9 mouse cellular contexts compared by ENCODE assay signal in the genomic region with DNA sequence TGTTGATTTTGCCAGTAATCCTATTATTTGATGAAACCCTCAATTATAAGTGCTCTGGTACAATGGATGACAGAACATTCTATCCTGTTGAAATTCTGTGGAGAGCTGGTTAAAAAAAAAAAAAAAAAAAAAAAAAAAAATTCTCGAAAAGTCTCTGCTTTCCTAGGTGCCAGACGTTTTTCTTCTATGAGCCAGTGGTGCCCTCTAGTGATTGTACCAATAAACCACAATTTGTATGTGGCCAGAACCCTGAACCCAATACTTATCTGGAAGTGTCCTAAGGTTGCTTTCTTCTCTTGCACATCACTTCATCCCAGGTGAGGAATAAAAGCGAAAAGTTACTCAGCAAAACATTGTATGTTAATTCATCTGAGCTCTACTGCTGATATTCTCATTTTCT. TPM values are rescaled to one million over a fixed set of nuclear protein-coding genes. Genes with fewer than 3 reads are reported as not detected.
DNase-seq lines count a peak whose midpoint lies in the region; ATAC-seq and TF ChIP-seq lines count a peak whose summit lies in the region.
"Had no signal": no experiment of that assay in that cellular context is flagged by ENCODE, and none has a peak within 500 bp of the region (broad histone marks: within the 10 kb centered on the region; RNA-seq: fewer than 3 reads in every experiment).

No protein-coding gene starts in this region.

- no peak for DNase-seq in gastrocnemius, adult 2 months
- no peak for DNase-seq in gastrocnemius, postnatal 36 days
- DNase-seq in midbrain, embryonic 14.5 days: peak; percentile 59
- DNase-seq in brain, embryonic 14.5 days (ENCODE audit: low read depth): peak; percentile 51
- DNase-seq in retina, embryonic 14.5 days (ENCODE audit: low spot score): peak; percentile 55
- DNase-seq in testis, postnatal 10 days (ENCODE audit: low spot score): no peak
- DNase-seq in frontal cortex, postnatal 10 days (ENCODE audit: low spot score in 2 of 2): no peak

- 18% methylated on average over 3 of the region's 3 CpGs for WGBS in midbrain, embryonic 14.5 days
- WGBS in midbrain, embryonic 15.5 days: 19% methylated on average over 3 of the region's 3 CpGs

- H3K9ac ChIP-seq in midbrain, embryonic 14.5 days (replicated peaks; ENCODE audit: low read length): no peak overlapping the region
- H3K9ac ChIP-seq in midbrain, embryonic 15.5 days: no peak overlapping the region
- H3K9ac ChIP-seq: limb, embryonic 15.5 days had no signal

- H3K27me3 ChIP-seq in midbrain, embryonic 14.5 days (ENCODE audit: control insufficient read depth, insufficient read depth, low read length): no peaks in the 10 kb centered on the region
- H3K27me3 ChIP-seq in midbrain, embryonic 15.5 days (replicated peaks): no peaks in the 10 kb centered on the region
- H3K27me3 ChIP-seq: limb, embryonic 15.5 days had no signal

- H3K36me3 ChIP-seq in midbrain, embryonic 14.5 days (ENCODE audit: control insufficient read depth, insufficient read depth, low read length): no peaks in the 10 kb centered on the region
- H3K36me3 ChIP-seq in midbrain, embryonic 15.5 days (replicated peaks): no peaks in the 10 kb centered on the region
- H3K36me3 ChIP-seq: limb, embryonic 15.5 days had no signal

- no peak overlapping the region for H3K27ac ChIP-seq in gastrocnemius, adult 2 months
- no peak overlapping the region for H3K27ac ChIP-seq in midbrain, embryonic 14.5 days (replicated peaks; ENCODE audit: low read depth, low read length)
- H3K27ac ChIP-seq in midbrain, embryonic 15.5 days: no peak overlapping the region
- H3K27ac ChIP-seq: limb, embryonic 15.5 days had no signal

- TF ChIP-seq CTCF in gastrocnemius, adult 2 months (IDR thresholded peaks at IDR 0.05): peak; percentile 51
- peak; percentile 26; the same call in 1 of the 2 replicates for TF ChIP-seq CTCF in brain, embryonic 14.5 days (IDR thresholded peaks at IDR 0.05; ENCODE audit: borderline replicate concordance, extremely low read depth, insufficient read depth, insufficient read length)

- intact Hi-C loops in gastrocnemius, adult 2 months (cut with DNase I): no loop called here
- intact Hi-C loops in gastrocnemius, postnatal 36 days (cut with DNase I): no loop called here

- no peaks in the 10 kb centered on the region for H3K9me3 ChIP-seq in midbrain, embryonic 14.5 days (ENCODE audit: control insufficient read depth, low read length)
- no peaks in the 10 kb centered on the region for H3K9me3 ChIP-seq in midbrain, embryonic 15.5 days
- H3K9me3 ChIP-seq: limb, embryonic 15.5 days had no signal

- no peaks in the 10 kb centered on the region for H3K4me1 ChIP-seq in midbrain, embryonic 14.5 days (ENCODE audit: control insufficient read depth, insufficient read depth, low read length)
- H3K4me1 ChIP-seq in midbrain, embryonic 15.5 days: no peaks in the 10 kb centered on the region
- H3K4me1 ChIP-seq: limb, embryonic 15.5 days had no signal

- H3K4me2 ChIP-seq in midbrain, embryonic 14.5 days (ENCODE audit: low read length): no peak overlapping the region
- H3K4me2 ChIP-seq in midbrain, embryonic 15.5 days: no peak overlapping the region
- H3K4me2 ChIP-seq: limb, embryonic 15.5 days had no signal

- TF ChIP-seq POLR2A in brain, embryonic 14.5 days (IDR thresholded peaks at IDR 0.05; ENCODE audit: borderline replicate concordance, extremely low read depth, insufficient read depth, insufficient read length, poor library complexity, severe bottlenecking): no peak

- H3K4me3 ChIP-seq in gastrocnemius, adult 2 months: no peak overlapping the region
- H3K4me3 ChIP-seq in midbrain, embryonic 14.5 days (replicated peaks; ENCODE audit: low read depth, low read length): no peak overlapping the region
- H3K4me3 ChIP-seq in midbrain, embryonic 15.5 days: no peak overlapping the region
- H3K4me3 ChIP-seq: limb, embryonic 15.5 days had no signal

- no peak for ATAC-seq in midbrain, embryonic 14.5 days (ENCODE audit: low FRiP score, low TSS enrichment)
- no peak for ATAC-seq in midbrain, embryonic 15.5 days (replicated peaks)

RNA-seq across cellular contexts. Expression of gene Sh3bgrl, which starts 18.8 kb away (rescaled TPM):
- total RNA-seq in gastrocnemius, adult 2 months (2021): 10 to 100 TPM; 10.7 to 12.7 TPM
- total RNA-seq in gastrocnemius, postnatal 36 days (2021): 10 to 100 TPM; 10.5 to 11.8 TPM
- polyA plus RNA-seq in midbrain, embryonic 14.5 days (2014; fragmentation: Nextera tagmentation; extraction: Ambion mirVana): 180 and 198 TPM in 2 replicates
- polyA plus RNA-seq in midbrain, embryonic 15.5 days (2015; fragmentation: Nextera tagmentation; extraction: Ambion mirVana): 181 and 195 TPM in 2 replicates
- 88.5 and 119 TPM in 2 replicates for polyA plus RNA-seq in brain, embryonic 14.5 days (2012; rRNA removed)

Comparison
In these comparisons a context has a peak if more than half of its experiments do, and no peak if none do; other contexts are left out.
1. DNase-seq: peak in midbrain, embryonic 14.5 days (single experiment), brain, embryonic 14.5 days (single experiment) and retina, embryonic 14.5 days (single experiment); none in gastrocnemius, adult 2 months (single experiment), gastrocnemius, postnatal 36 days (0 of 2), testis, postnatal 10 days (single experiment) and frontal cortex, postnatal 10 days (0 of 2).